Mouse (Mus musculus): ENCODE results near the gene Rdm1. TPM values are rescaled to one million over a fixed set of nuclear protein-coding genes. Genes with fewer than 3 reads are reported as not detected.
"Not testable (repeated sequence)": the region's sequence is repeated elsewhere in the genome, so short reads cannot be mapped to it uniquely, and the experiment has no call there.

The Rdm1 gene
- polyA plus RNA-seq, 1 experiment from 2014 or later, result 47.5 TPM

DNA sequence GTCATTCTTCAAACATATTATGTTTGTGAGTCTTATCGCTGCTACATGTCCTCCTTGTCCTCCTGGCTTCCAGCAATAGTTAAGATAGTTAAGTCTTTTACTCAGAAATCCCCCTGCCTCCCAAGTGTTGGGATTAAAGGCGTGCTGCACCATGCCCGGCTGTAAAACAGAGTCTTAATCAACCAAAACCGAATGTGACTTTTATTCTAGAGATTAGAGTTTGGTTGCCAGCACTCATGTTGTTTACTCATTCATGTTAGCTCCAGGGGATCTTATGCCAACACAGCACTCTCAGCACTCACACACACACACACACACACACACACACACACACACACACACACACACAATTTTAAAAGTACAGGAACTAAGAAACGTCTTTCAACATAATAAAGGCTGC is 15.9 kb downstream of the Rdm1 start:
- Histone ChIP-seq H3K9ac (replicated peaks; ENCODE audit: low read depth, low read length) (no peak overlapping the region), H3K4me2 (replicated peaks; ENCODE audit: low read depth, low read length) (no peak overlapping the region), H3K36me3 (ENCODE audit: control insufficient read depth, insufficient read depth, low read length) (no peaks in the 10 kb centered on the region), H3K27ac (ENCODE audit: low read length) (no peak overlapping the region), H3K27me3 (ENCODE audit: control insufficient read depth, insufficient read depth, low read length) (no peaks in the 10 kb centered on the region), H3K4me1 (ENCODE audit: control insufficient read depth, insufficient read depth, low read length) (0 out of 2 replicates have a peak, but pooled peaks cover 3% of the 10 kb centered on the region), H3K4me3 (ENCODE audit: low read depth, low read length) (no peak overlapping the region), H3K9me3 (ENCODE audit: control insufficient read depth, low read depth, low read length) (no peaks in the 10 kb centered on the region)
- WGBS, result 46% methylated on average over 5 of the region's 5 CpGs
- ATAC-seq (ENCODE audit: insufficient number of reproducible peaks, insufficient read depth, low FRiP score, low read depth), result no peak

DNA sequence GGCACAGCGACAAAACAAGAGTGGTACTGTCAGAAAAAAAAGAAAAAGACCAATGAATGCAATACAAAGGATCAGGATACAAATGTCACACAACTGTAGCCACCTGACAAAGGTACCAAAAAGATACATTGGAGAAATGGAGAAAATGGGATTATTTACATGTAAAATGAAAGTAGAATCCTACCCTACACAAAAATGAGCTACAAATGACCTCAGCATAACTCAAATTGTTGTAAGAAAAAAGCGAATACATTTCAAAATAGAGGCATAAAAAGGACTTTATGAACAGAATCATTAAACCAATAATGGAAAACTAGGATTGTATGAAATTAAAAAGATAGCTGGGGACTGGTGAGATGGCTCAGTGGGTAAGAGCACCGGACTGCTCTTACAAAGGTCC is 17.6 kb downstream of the Rdm1 start:
- H3K9me3 ChIP-seq (ENCODE audit: control insufficient read depth, low read depth, low read length), result no peaks in the 10 kb centered on the region
- WGBS, result 62% methylated on average over 3 of the region's 3 CpGs
- no peak for ATAC-seq (ENCODE audit: insufficient number of reproducible peaks, insufficient read depth, low FRiP score, low read depth)
- no peaks in the 10 kb centered on the region for H3K27me3 ChIP-seq (ENCODE audit: control insufficient read depth, insufficient read depth, low read length)
- H3K9ac ChIP-seq (replicated peaks; ENCODE audit: low read depth, low read length), result no peak overlapping the region
- no peak overlapping the region for H3K4me2 ChIP-seq (replicated peaks; ENCODE audit: low read depth, low read length)
- H3K36me3 ChIP-seq (ENCODE audit: control insufficient read depth, insufficient read depth, low read length), result no peaks in the 10 kb centered on the region
- no peak overlapping the region for H3K4me3 ChIP-seq (ENCODE audit: low read depth, low read length)
- H3K4me1 ChIP-seq (ENCODE audit: control insufficient read depth, insufficient read depth, low read length), result 0 out of 2 replicates have a peak, but pooled peaks cover 3% of the 10 kb centered on the region
- H3K27ac ChIP-seq (ENCODE audit: low read length), result no peak overlapping the region

DNA sequence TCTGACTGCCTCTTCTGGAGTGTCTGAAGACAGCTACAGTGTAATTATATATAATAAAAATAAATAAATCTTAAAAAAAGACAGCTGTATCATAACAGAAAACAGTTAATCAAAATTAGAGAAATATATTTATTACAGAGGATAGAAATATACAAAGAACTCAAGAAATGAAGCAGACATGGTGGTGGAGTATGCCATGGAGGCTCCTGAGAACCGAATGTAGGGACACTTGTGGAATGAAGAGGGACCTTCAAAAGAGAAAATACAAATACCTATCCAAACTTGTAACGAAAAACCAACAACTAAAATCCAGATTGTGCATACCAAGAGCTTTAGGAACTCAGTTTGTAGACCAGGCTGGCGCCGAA is 18.0 kb downstream of the Rdm1 start:
- not testable (repeated sequence) for H3K9ac ChIP-seq (replicated peaks; ENCODE audit: low read depth, low read length); H3K4me1 ChIP-seq (ENCODE audit: control insufficient read depth, insufficient read depth, low read length); H3K27ac ChIP-seq (ENCODE audit: low read length); H3K4me2 ChIP-seq (replicated peaks; ENCODE audit: low read depth, low read length); H3K36me3 ChIP-seq (ENCODE audit: control insufficient read depth, insufficient read depth, low read length); ATAC-seq (ENCODE audit: insufficient number of reproducible peaks, insufficient read depth, low FRiP score, low read depth); H3K4me3 ChIP-seq (ENCODE audit: low read depth, low read length); H3K9me3 ChIP-seq (ENCODE audit: control insufficient read depth, low read depth, low read length); H3K27me3 ChIP-seq (ENCODE audit: control insufficient read depth, insufficient read depth, low read length)
- under 1% methylated on average over 4 of the region's 4 CpGs for WGBS

DNA sequence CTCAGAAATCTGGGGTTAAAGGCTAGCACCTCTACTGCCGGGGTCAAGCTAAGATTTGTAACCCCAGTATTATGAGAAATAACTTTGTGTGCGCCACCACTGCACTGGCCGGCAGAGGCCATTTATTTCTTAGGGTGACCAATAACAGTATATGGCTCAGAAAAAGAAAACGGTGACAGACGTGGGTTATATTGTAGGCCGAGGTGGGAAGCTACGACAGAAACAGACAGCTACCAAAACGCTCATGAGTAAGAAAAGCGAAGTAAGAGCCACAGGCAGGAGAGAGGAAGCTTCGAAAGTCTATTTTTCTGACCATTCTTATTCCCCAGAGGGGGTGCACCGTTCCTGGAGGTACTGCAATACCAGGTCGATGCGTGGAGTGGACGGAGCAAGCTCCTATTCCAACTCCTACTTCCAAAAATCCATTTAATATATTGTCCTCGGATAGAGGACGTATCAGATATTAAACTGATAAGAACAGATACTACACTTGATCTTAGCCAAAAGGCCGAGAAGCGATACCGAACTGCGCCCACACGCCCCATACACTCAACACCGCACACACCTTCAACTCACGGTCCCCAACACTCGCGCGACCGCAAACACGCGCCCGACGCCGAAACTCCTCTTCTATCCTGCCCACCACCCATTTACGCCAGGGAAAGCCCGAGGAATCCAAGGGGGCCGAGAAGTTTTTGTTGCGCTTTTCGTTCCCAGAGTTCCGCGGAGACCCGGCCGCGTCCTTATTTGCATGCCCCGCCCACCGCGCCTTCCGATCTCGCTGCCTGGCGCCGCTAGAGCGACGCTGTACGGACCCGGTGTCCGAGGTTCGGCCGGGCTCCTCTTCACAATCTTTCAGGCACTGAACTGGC is 18.7 kb downstream of the Rdm1 start:
- WGBS, result 1% methylated on average over 43 of the region's 56 CpGs
- not testable (repeated sequence) for H3K36me3 ChIP-seq (ENCODE audit: control insufficient read depth, insufficient read depth, low read length)

DNA sequence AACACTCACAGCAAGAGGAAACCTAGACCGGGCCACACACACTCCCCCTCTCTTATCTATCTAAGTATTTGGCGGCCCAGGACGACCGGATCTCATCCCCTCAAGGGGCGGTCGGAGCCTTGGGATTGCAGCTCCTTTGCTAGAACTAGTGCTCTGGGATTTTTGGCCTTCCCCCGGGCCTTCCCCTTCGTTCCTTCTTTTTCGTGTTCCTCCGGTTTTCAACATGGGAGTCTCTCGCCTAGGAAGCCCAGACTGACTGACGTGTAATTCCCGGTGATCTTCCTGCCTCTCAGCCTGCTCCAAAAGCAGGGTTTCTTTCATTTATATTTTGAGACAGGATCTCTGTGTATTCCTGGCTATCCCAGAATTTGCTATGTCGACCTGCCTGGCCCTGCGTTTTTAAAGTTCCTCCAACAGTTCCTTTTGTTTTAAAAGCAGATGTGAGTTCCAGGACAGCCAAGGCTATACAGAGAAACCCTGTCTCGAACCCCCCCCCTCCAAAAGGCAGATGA is 19.3 kb downstream of the Rdm1 start:
- 12% methylated on average over 12 of the region's 16 CpGs for WGBS
- not testable (repeated sequence) for H3K4me1 ChIP-seq (ENCODE audit: control insufficient read depth, insufficient read depth, low read length); H3K9me3 ChIP-seq (ENCODE audit: control insufficient read depth, low read depth, low read length); H3K27me3 ChIP-seq (ENCODE audit: control insufficient read depth, insufficient read depth, low read length); ATAC-seq (ENCODE audit: insufficient number of reproducible peaks, insufficient read depth, low FRiP score, low read depth); H3K36me3 ChIP-seq (ENCODE audit: control insufficient read depth, insufficient read depth, low read length)
- 0 out of 2 replicates have a peak overlapping the region, but pooled peaks have one; percentile 21 for H3K9ac ChIP-seq (replicated peaks; ENCODE audit: low read depth, low read length)
- peak overlapping the region; percentile 22; the same call in 1 of the 2 replicates for H3K4me2 ChIP-seq (replicated peaks; ENCODE audit: low read depth, low read length)
- peak overlapping the region; percentile 13; the same call in 1 of the 2 replicates for H3K4me3 ChIP-seq (ENCODE audit: low read depth, low read length)
- peak overlapping the region; percentile 89 for H3K27ac ChIP-seq (ENCODE audit: low read length)

More for the DNA sequence above, 18.7 kb downstream of the Rdm1 start:
- H3K9ac ChIP-seq (replicated peaks; ENCODE audit: low read depth, low read length), result 0 out of 2 replicates have a peak overlapping the region, but pooled peaks have one; percentile 21
- not testable (repeated sequence) for H3K4me1 ChIP-seq (ENCODE audit: control insufficient read depth, insufficient read depth, low read length); H3K9me3 ChIP-seq (ENCODE audit: control insufficient read depth, low read depth, low read length); H3K27me3 ChIP-seq (ENCODE audit: control insufficient read depth, insufficient read depth, low read length)
- peak overlapping the region; percentile 22; the same call in 1 of the 2 replicates for H3K4me2 ChIP-seq (replicated peaks; ENCODE audit: low read depth, low read length)
- peak overlapping the region; percentile 89 for H3K27ac ChIP-seq (ENCODE audit: low read length)
- ATAC-seq (ENCODE audit: insufficient number of reproducible peaks, insufficient read depth, low FRiP score, low read depth), result peak; percentile 83
- H3K4me3 ChIP-seq (ENCODE audit: low read depth, low read length), result peak overlapping the region; percentile 13; the same call in 1 of the 2 replicates

DNA sequence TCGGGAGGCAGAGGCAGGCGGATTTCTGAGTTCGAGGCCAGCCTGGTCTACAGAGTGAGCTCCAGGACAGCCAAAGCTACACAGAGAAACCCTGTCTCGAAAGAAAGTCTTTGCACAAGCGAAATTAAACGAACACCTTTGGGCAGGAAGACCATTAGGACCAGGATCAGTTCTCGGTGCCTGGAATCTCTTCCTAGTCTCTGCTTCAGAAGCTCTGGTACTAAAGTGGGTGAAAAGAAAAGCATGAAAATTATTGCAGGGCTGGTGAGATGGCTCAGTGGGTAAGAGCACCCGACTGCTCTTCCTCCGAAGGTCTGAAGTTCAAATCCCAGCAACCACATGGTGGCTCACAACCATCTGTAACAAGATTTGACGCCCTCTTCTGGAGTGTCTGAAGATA is 20.1 kb downstream of the Rdm1 start:
- not testable (repeated sequence) for H3K27me3 ChIP-seq (ENCODE audit: control insufficient read depth, insufficient read depth, low read length); H3K27ac ChIP-seq (ENCODE audit: low read length); H3K4me3 ChIP-seq (ENCODE audit: low read depth, low read length); H3K9ac ChIP-seq (replicated peaks; ENCODE audit: low read depth, low read length); ATAC-seq (ENCODE audit: insufficient number of reproducible peaks, insufficient read depth, low FRiP score, low read depth); H3K36me3 ChIP-seq (ENCODE audit: control insufficient read depth, insufficient read depth, low read length); H3K4me1 ChIP-seq (ENCODE audit: control insufficient read depth, insufficient read depth, low read length); H3K4me2 ChIP-seq (replicated peaks; ENCODE audit: low read depth, low read length); H3K9me3 ChIP-seq (ENCODE audit: control insufficient read depth, low read depth, low read length)
- 93% methylated on average over 10 of the region's 10 CpGs for WGBS

DNA sequence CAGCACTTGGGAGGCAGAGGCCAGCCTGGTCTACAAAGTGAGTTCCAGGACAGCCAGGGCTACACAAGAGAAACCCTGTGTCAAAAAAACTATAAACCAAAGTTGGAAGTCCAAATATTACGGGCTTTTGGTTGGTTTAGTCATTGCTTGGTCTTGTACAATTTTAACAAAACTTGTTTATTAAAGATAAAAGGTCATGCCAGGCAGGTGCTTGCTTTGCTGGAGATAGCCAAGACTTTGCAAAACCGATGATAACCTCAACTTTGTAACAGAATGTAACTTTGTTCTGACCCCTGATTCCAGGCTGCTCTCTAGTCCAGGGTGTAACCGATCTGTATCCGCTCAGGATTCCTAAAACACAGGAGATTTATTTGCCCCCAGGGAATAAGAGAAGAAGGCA is 29.4 kb downstream of the Rdm1 start:
- Histone ChIP-seq H3K4me1 (ENCODE audit: control insufficient read depth, insufficient read depth, low read length) (no peaks in the 10 kb centered on the region), H3K27me3 (ENCODE audit: control insufficient read depth, insufficient read depth, low read length) (no peaks in the 10 kb centered on the region), H3K4me3 (ENCODE audit: low read depth, low read length) (no peak overlapping the region), H3K9ac (replicated peaks; ENCODE audit: low read depth, low read length) (no peak overlapping the region), H3K27ac (ENCODE audit: low read length) (no peak overlapping the region), H3K36me3 (ENCODE audit: control insufficient read depth, insufficient read depth, low read length) (no peaks in the 10 kb centered on the region), H3K4me2 (replicated peaks; ENCODE audit: low read depth, low read length) (no peak overlapping the region), H3K9me3 (ENCODE audit: control insufficient read depth, low read depth, low read length) (no peaks in the 10 kb centered on the region)
- no peak for ATAC-seq (ENCODE audit: insufficient number of reproducible peaks, insufficient read depth, low FRiP score, low read depth)
- 83% methylated on average over 4 of the region's 4 CpGs for whole genome bisulfite sequencing

- 6% methylated on average over 3 of the region's 3 CpGs for WGBS
- peak overlapping the region; percentile 40 for H3K4me2 ChIP-seq (replicated peaks; ENCODE audit: low read depth, low read length)
- no peaks in the 10 kb centered on the region for H3K4me1 ChIP-seq (ENCODE audit: control insufficient read depth, insufficient read depth, low read length)
- no peaks in the 10 kb centered on the region for H3K9me3 ChIP-seq (ENCODE audit: control insufficient read depth, low read depth, low read length)
- H3K9ac ChIP-seq (replicated peaks; ENCODE audit: low read depth, low read length), result 0 out of 2 replicates have a peak overlapping the region, but pooled peaks have one; percentile 50
- peak overlapping the region; percentile 96 for H3K27ac ChIP-seq (ENCODE audit: low read length)
- ATAC-seq (ENCODE audit: insufficient number of reproducible peaks, insufficient read depth, low FRiP score, low read depth), result peak; percentile 16; the same call in 1 of the 2 replicates
- no peaks in the 10 kb centered on the region for H3K27me3 ChIP-seq (ENCODE audit: control insufficient read depth, insufficient read depth, low read length)
- no peaks in the 10 kb centered on the region for H3K36me3 ChIP-seq (ENCODE audit: control insufficient read depth, insufficient read depth, low read length)
- peak overlapping the region; percentile 11; the same call in 1 of the 2 replicates for H3K4me3 ChIP-seq (ENCODE audit: low read depth, low read length)
These were observed 30.5 kb downstream of the Rdm1 start for GRCm38 (mm10) chr11:101657528-101657885.

Data from stomach, embryonic 14.5 days (tissue).